Mouse (Mus musculus): ENCODE data around the gene Paxbp1. TPM values are rescaled to one million over a fixed set of nuclear protein-coding genes. Genes with fewer than 3 reads are reported as not detected.
A peak's percentile ranks its signal among the peaks of the same experiment; 100 is the strongest.

The Paxbp1 gene
- polyA plus RNA-seq, 1 experiment from 2014 or later: 79.7 TPM

- peak; percentile 81 for ATAC-seq (ENCODE audit: low FRiP score)
- peak overlapping the region; percentile 97 for H3K27ac ChIP-seq
- H3K9me3 ChIP-seq: no peaks in the 10 kb centered on the region
- peaks cover 29% of the 10 kb centered on the region for H3K4me1 ChIP-seq (replicated peaks)
- H3K36me3 ChIP-seq: peaks cover 18% of the 10 kb centered on the region
- under 1% methylated on average over 35 of the region's 63 CpGs for WGBS
- peak overlapping the region; percentile 74 for H3K4me2 ChIP-seq
- H3K4me3 ChIP-seq: peak overlapping the region; percentile 99
- no peaks in the 10 kb centered on the region for H3K27me3 ChIP-seq
- peak overlapping the region; percentile 99 for H3K9ac ChIP-seq
Measured at GRCm38 (mm10) chr16:91043461-91044248, 688 bp downstream of the Paxbp1 start.

- WGBS: 68% methylated on average over 1 of the region's 1 CpGs
- Histone ChIP-seq H3K27ac (no peak overlapping the region), H3K36me3 (peaks cover 28% of the 10 kb centered on the region), H3K9ac (peak overlapping the region; percentile 67), H3K4me2 (peak overlapping the region; percentile 74), H3K4me1 (replicated peaks) (peaks cover 29% of the 10 kb centered on the region), H3K9me3 (no peaks in the 10 kb centered on the region), H3K4me3 (peak overlapping the region; percentile 33), H3K27me3 (no peaks in the 10 kb centered on the region)
- ATAC-seq (ENCODE audit: low FRiP score): no peak
Measured at GRCm38 (mm10) chr16:91042640-91043039, 1.7 kb downstream of the Paxbp1 start.

GRCm38 (mm10) chr16:91035866-91036265, 8.5 kb downstream of the Paxbp1 start:
- Histone ChIP-seq H3K4me2 (no peak overlapping the region), H3K27ac (no peak overlapping the region), H3K4me3 (no peak overlapping the region), H3K36me3 (peaks cover 79% of the 10 kb centered on the region), H3K27me3 (no peaks in the 10 kb centered on the region), H3K9ac (no peak overlapping the region), H3K4me1 (replicated peaks) (peaks cover 2% of the 10 kb centered on the region; the same call in 1 of the 2 replicates), H3K9me3 (no peaks in the 10 kb centered on the region)
- 93% methylated on average over 10 of the region's 10 CpGs for WGBS
- no peak for ATAC-seq (ENCODE audit: low FRiP score)

GRCm38 (mm10) chr16:91030751-91031150, 13.6 kb downstream of the Paxbp1 start:
- Histone ChIP-seq H3K36me3 (peaks cover 87% of the 10 kb centered on the region), H3K4me2 (no peak overlapping the region), H3K27me3 (no peaks in the 10 kb centered on the region), H3K27ac (no peak overlapping the region), H3K4me3 (no peak overlapping the region), H3K9me3 (no peaks in the 10 kb centered on the region), H3K9ac (no peak overlapping the region), H3K4me1 (replicated peaks) (no peaks in the 10 kb centered on the region)
- WGBS: 91% methylated on average over 4 of the region's 4 CpGs
- no peak for ATAC-seq (ENCODE audit: low FRiP score)

GRCm38 (mm10) chr16:91029901-91030300, 14.4 kb downstream of the Paxbp1 start:
- H3K36me3 ChIP-seq: peaks cover 89% of the 10 kb centered on the region
- H3K4me1 ChIP-seq (replicated peaks): no peaks in the 10 kb centered on the region
- H3K9me3 ChIP-seq: no peaks in the 10 kb centered on the region
- no peak overlapping the region for H3K9ac ChIP-seq
- 91% methylated on average over 2 of the region's 2 CpGs for WGBS
- H3K4me2 ChIP-seq: no peak overlapping the region
- no peaks in the 10 kb centered on the region for H3K27me3 ChIP-seq
- no peak for ATAC-seq (ENCODE audit: low FRiP score)
- no peak overlapping the region for H3K4me3 ChIP-seq
- no peak overlapping the region for H3K27ac ChIP-seq

GRCm38 (mm10) chr16:91029161-91029743, 15.1 kb downstream of the Paxbp1 start:
- 94% methylated on average over 8 of the region's 8 CpGs for WGBS
- peaks cover 90% of the 10 kb centered on the region for H3K36me3 ChIP-seq
- H3K4me3 ChIP-seq: no peak overlapping the region
- no peak overlapping the region for H3K4me2 ChIP-seq
- H3K9ac ChIP-seq: no peak overlapping the region
- H3K9me3 ChIP-seq: no peaks in the 10 kb centered on the region
- no peaks in the 10 kb centered on the region for H3K4me1 ChIP-seq (replicated peaks)
- no peak for ATAC-seq (ENCODE audit: low FRiP score)
- H3K27ac ChIP-seq: no peak overlapping the region
- no peaks in the 10 kb centered on the region for H3K27me3 ChIP-seq

- Histone ChIP-seq H3K9me3 (peaks cover 4% of the 10 kb centered on the region; the same call in 1 of the 2 replicates), H3K4me3 (no peak overlapping the region), H3K4me1 (replicated peaks) (no peaks in the 10 kb centered on the region), H3K4me2 (no peak overlapping the region), H3K27ac (no peak overlapping the region), H3K9ac (no peak overlapping the region), H3K27me3 (no peaks in the 10 kb centered on the region), H3K36me3 (peaks cover 89% of the 10 kb centered on the region)
- ATAC-seq (ENCODE audit: low FRiP score): no peak
- WGBS: 85% methylated on average over 4 of the region's 4 CpGs
Measured at GRCm38 (mm10) chr16:91026290-91026689, 18.1 kb downstream of the Paxbp1 start.

GRCm38 (mm10) chr16:91023384-91023783, 21.0 kb downstream of the Paxbp1 start:
- H3K27ac ChIP-seq: no peak overlapping the region
- no peaks in the 10 kb centered on the region for H3K27me3 ChIP-seq
- H3K4me3 ChIP-seq: no peak overlapping the region
- 91% methylated on average over 1 of the region's 1 CpGs for WGBS
- no peaks in the 10 kb centered on the region for H3K4me1 ChIP-seq (replicated peaks)
- peaks cover 96% of the 10 kb centered on the region for H3K36me3 ChIP-seq
- no peak for ATAC-seq (ENCODE audit: low FRiP score)
- H3K4me2 ChIP-seq: no peak overlapping the region
- peaks cover 4% of the 10 kb centered on the region; the same call in 1 of the 2 replicates for H3K9me3 ChIP-seq
- no peak overlapping the region for H3K9ac ChIP-seq

- Histone ChIP-seq H3K27ac (no peak overlapping the region), H3K9ac (no peak overlapping the region), H3K4me3 (no peak overlapping the region), H3K4me1 (replicated peaks) (no peaks in the 10 kb centered on the region), H3K27me3 (no peaks in the 10 kb centered on the region), H3K36me3 (peaks cover 90% of the 10 kb centered on the region), H3K9me3 (peaks cover 4% of the 10 kb centered on the region; the same call in 1 of the 2 replicates), H3K4me2 (no peak overlapping the region)
- WGBS: 96% methylated on average over 10 of the region's 10 CpGs
- ATAC-seq (ENCODE audit: low FRiP score): no peak
Measured at GRCm38 (mm10) chr16:91020842-91021483, 23.4 kb downstream of the Paxbp1 start.

- Histone ChIP-seq H3K4me3 (no peak overlapping the region), H3K9ac (no peak overlapping the region), H3K27me3 (no peaks in the 10 kb centered on the region), H3K36me3 (peaks cover 88% of the 10 kb centered on the region), H3K27ac (no peak overlapping the region), H3K4me2 (no peak overlapping the region), H3K4me1 (replicated peaks) (no peaks in the 10 kb centered on the region), H3K9me3 (peaks cover 4% of the 10 kb centered on the region; the same call in 1 of the 2 replicates)
- ATAC-seq (ENCODE audit: low FRiP score): no peak
- WGBS: 96% methylated on average over 4 of the region's 4 CpGs
Measured at GRCm38 (mm10) chr16:91019476-91019875, 24.9 kb downstream of the Paxbp1 start.

GRCm38 (mm10) chr16:91015761-91016160, 28.6 kb downstream of the Paxbp1 start:
- H3K36me3 ChIP-seq: peaks cover 62% of the 10 kb centered on the region
- H3K4me1 ChIP-seq (replicated peaks): peaks cover 11% of the 10 kb centered on the region
- no peak overlapping the region for H3K27ac ChIP-seq
- no peaks in the 10 kb centered on the region for H3K27me3 ChIP-seq
- no peak overlapping the region for H3K4me3 ChIP-seq
- no peak overlapping the region for H3K9ac ChIP-seq
- WGBS: 83% methylated on average over 4 of the region's 4 CpGs
- H3K4me2 ChIP-seq: no peak overlapping the region
- no peaks in the 10 kb centered on the region for H3K9me3 ChIP-seq
- ATAC-seq (ENCODE audit: low FRiP score): no peak

- Histone ChIP-seq H3K27ac (peak overlapping the region; percentile 97), H3K27me3 (no peaks in the 10 kb centered on the region), H3K9me3 (no peaks in the 10 kb centered on the region), H3K9ac (peak overlapping the region; percentile 94), H3K4me3 (peak overlapping the region; percentile 82), H3K36me3 (peaks cover 25% of the 10 kb centered on the region), H3K4me1 (replicated peaks) (peaks cover 28% of the 10 kb centered on the region), H3K4me2 (peak overlapping the region; percentile 68)
- 35% methylated on average over 3 of the region's 3 CpGs for WGBS
- ATAC-seq (ENCODE audit: low FRiP score): no peak
Measured at GRCm38 (mm10) chr16:91011847-91012246, 32.5 kb downstream of the Paxbp1 start.
